In genomic region chr1:162813836-162814156, GRCm38 (mm10) we compare ENCODE assay signal across 8 mouse cellular contexts. TPM values are rescaled to one million over a fixed set of nuclear protein-coding genes. Genes with fewer than 3 reads are reported as not detected.
A peak's percentile ranks its signal among the peaks of the same experiment; 100 is the strongest.
DNase-seq lines count a peak whose midpoint lies in the region; ATAC-seq and TF ChIP-seq lines count a peak whose summit lies in the region.

Fmo4 (minus strand) TSS chr1:162813972.

- WGBS in hindbrain, embryonic 12.5 days = 43% methylated on average over 8 of the region's 8 CpGs

- no peaks in the 10 kb centered on the region for H3K36me3 ChIP-seq in E14TG2a.4 (ENCODE audit: insufficient read depth, low read length)
- no peaks in the 10 kb centered on the region for H3K36me3 ChIP-seq in hindbrain, embryonic 12.5 days

- H3K4me1 ChIP-seq in E14TG2a.4 (replicated peaks; ENCODE audit: low read depth, low read length) = no peaks in the 10 kb centered on the region; the same call in 1 of the 2 replicates
- H3K4me1 ChIP-seq in brown adipose tissue, adult 24 weeks (ENCODE audit: control insufficient read depth, insufficient read depth, insufficient read length, low read length) = no peaks in the 10 kb centered on the region
- no peaks in the 10 kb centered on the region for H3K4me1 ChIP-seq in hindbrain, embryonic 12.5 days

- intact Hi-C loops in left cerebral cortex, postnatal 4 days (cut with DNase I) = loop anchor here (10.0 kb wide), 1 partner anchor 261 kb away; no protein-coding TSS in a partner anchor

- TF ChIP-seq CTCF in E14TG2a.4 (conservative IDR thresholded peaks at IDR 0.05; ENCODE audit: low read length) = peak; percentile 25; the same call in 1 of the 2 replicates

- H3K27me3 ChIP-seq in E14TG2a.4 (ENCODE audit: insufficient read depth, low read length) = no peaks in the 10 kb centered on the region
- no peaks in the 10 kb centered on the region for H3K27me3 ChIP-seq in hindbrain, embryonic 12.5 days

- no peak within 1 kb of the TSS for H3K27ac ChIP-seq in brown adipose tissue, adult 24 weeks (replicated peaks; ENCODE audit: low read depth, low read length)
- H3K27ac ChIP-seq in hindbrain, embryonic 12.5 days = no peak within 1 kb of the TSS

- H3K4me3 ChIP-seq in E14TG2a.4 (replicated peaks; ENCODE audit: low read length) = no peak within 1 kb of the TSS
- H3K4me3 ChIP-seq in brown adipose tissue, adult 24 weeks (ENCODE audit: insufficient read depth, low read depth, low read length) = peak within 1 kb of the TSS; percentile 53
- no peak within 1 kb of the TSS for H3K4me3 ChIP-seq in hindbrain, embryonic 12.5 days

- peak; percentile 81 for ATAC-seq in frontal cortex, adult (ENCODE audit: low TSS enrichment)
- 0 out of 2 replicates have a peak, but pooled peaks have one; percentile 16 for ATAC-seq in hindbrain, embryonic 12.5 days (ENCODE audit: low FRiP score)

- no peak for DNase-seq in frontal cortex, postnatal 10 days (ENCODE audit: low spot score in 2 of 2)
- DNase-seq in left cerebral cortex, postnatal 4 days = peak; percentile 26
- peak; percentile 34 for DNase-seq in ovary, postnatal 36 days (ENCODE audit: low spot score)
- DNase-seq in spleen, postnatal 14 days (ENCODE audit: low spot score in 2 of 2) = no peak

- no peak within 1 kb of the TSS for H3K9ac ChIP-seq in hindbrain, embryonic 12.5 days

- no peaks in the 10 kb centered on the region for H3K9me3 ChIP-seq in E14TG2a.4 (ENCODE audit: low read length)
- H3K9me3 ChIP-seq in hindbrain, embryonic 12.5 days (replicated peaks) = no peaks in the 10 kb centered on the region

- no peak within 1 kb of the TSS for H3K4me2 ChIP-seq in hindbrain, embryonic 12.5 days (replicated peaks)

RNA-seq across cellular contexts. Expression of gene Fmo4, which starts in this region (rescaled TPM):
- polyA plus RNA-seq in brown adipose tissue, adult 24 weeks (2012; ENCODE audit: insufficient read depth, insufficient read length, missing spikeins) = 0.79 and 1.2 TPM in 2 replicates
- 0.46 and 0.52 TPM in 2 replicates for polyA plus RNA-seq in hindbrain, embryonic 12.5 days (2016; fragmentation: Nextera tagmentation; extraction: Ambion mirVana)
- not detected for total RNA-seq in left cerebral cortex, postnatal 4 days (2021)

Comparison
In these comparisons a context has a peak if more than half of its experiments do, and no peak if none do; other contexts are left out.
1. Peak in ATAC-seq in hindbrain, embryonic 12.5 days; RNA of the gene not detected or under 1 TPM.
2. Peak in DNase-seq in left cerebral cortex, postnatal 4 days; RNA of the gene not detected or under 1 TPM.